Mouse (Mus musculus): ENCODE measurements around the gene Rxra.

Rxra gene

GRCm38 (mm10) chr2:27801041-27801440 is 124.8 kb downstream of the Rxra start:
- in situ Hi-C loops (cut with MboI, MseI), result loop anchor here in 1 of 2 experiments (10.0 kb wide), 1 partner anchor 1514 kb away; no protein-coding TSS in a partner anchor

DNA sequence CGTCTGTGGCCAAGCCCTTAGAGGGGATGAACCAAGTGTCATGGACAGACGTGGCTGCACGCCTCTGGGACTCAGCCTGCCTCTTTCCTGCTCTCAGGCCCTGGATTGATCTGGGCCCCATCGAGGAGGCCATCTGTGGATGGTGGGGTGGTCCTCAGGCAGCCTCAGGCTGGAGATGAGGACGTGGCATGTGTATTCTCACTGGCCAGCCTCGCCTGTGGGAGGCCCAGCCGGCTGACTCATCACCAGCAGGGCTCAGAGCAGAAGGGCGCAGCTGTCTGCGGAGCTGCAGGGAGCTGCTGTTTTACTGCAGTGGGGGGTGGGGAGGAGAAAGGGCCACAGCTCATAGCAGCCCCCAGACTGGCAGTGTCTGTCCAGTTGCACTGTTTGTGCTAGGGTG is 126.3 kb downstream of the Rxra start:
- in situ Hi-C loops (cut with MboI, MseI), result loop anchor here in 1 of 2 experiments (10.0 kb wide), 1 partner anchor 1512 kb away; no protein-coding TSS in a partner anchor

GRCm38 (mm10) chr2:27806691-27807090 is 130.5 kb downstream of the Rxra start:
- in situ Hi-C loops (cut with MboI, MseI), result loop anchor here in 1 of 2 experiments (10.0 kb wide), 1 partner anchor 1508 kb away; no protein-coding TSS in a partner anchor

DNA sequence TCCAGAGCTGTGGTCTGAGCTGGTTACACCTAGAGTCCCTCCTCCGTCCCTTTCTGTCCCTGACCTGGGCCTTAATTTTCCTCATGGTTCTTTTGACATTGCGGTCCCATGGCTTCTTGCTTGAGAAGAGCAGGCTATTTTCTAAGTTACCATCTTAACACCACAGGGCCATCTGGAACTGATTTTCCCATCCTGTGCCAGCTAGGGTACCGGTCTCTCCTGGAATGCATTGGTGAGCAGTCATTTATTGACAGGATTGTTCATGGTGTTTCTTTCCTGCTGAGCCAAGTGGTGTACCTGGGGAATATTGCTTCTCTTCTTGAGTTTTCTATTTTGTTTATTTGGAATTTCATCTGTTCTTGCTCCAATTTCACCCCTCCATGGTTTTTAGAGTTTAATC is 131.4 kb downstream of the Rxra start:
- in situ Hi-C loops (cut with MboI, MseI), result loop anchor here in 1 of 2 experiments (10.0 kb wide), 1 partner anchor 1507 kb away; no protein-coding TSS in a partner anchor

DNA sequence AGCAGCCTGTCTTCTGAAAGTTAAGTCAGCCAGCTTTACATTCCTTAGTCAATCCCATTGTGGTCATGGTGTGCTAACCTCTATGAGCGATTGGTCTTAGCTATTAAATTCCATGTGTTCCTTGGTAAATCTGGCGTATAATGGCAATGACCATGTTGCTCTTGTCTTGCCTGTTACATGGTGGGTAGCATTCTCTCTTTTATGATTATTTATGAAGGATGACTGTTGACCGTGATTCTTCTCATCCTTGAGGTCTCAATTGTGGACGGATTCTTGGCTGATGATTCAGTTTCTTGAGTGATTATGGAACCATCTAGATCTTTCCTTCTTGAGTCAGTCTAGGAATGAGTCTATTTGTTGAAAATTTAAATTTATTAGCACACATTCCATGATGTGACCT is 133.7 kb downstream of the Rxra start:
- in situ Hi-C loops (cut with MboI, MseI), result loop anchor here in 1 of 2 experiments (10.0 kb wide), 1 partner anchor 1505 kb away; no protein-coding TSS in a partner anchor

Data from T-helper 17 cell (primary cell).